Mouse (Mus musculus) ES-E14 (cell line): ENCODE measurements at regions not wholly inside any gene's neighbourhood (a gene's known extent, or its start where the extent isn't known, plus 50 kb on each side); places are given as distances from the start of the nearest gene placed in this dataset.

Experiments used
- CHD2 ChIP-seq: IDR thresholded peaks from 2 replicates; pipeline ENCODE4 v1.6.1; 2014; ENCODE audit warnings: mild to moderate bottlenecking, low read depth, low read length, inconsistent platforms
- HCFC1 ChIP-seq: IDR thresholded peaks from 2 replicates; pipeline ENCODE4 v1.6.1; 2012; ENCODE audit warnings: low read length, inconsistent platforms, borderline replicate concordance; ENCODE audit not compliant: insufficient read depth
- ZC3H11A ChIP-seq: IDR thresholded peaks from 2 replicates; pipeline ENCODE4 v1.6.1; 2012; ENCODE audit warnings: low read depth, mild to moderate bottlenecking, inconsistent platforms, low read length, borderline replicate concordance

- no peak for TF ChIP-seq CHD2
- no peak for TF ChIP-seq ZC3H11A
- no peak for TF ChIP-seq HCFC1
These were observed 899.6 kb upstream of the Fam98a start for GRCm38 (mm10) chr17:76451296-76451834.
